Mouse (Mus musculus) kidney, postnatal 4 days (tissue): Measurements from ENCODE around the gene Slc37a4.
"Not testable (repeated sequence)": the region's sequence is repeated elsewhere in the genome, so short reads cannot be mapped to it uniquely, and the experiment has no call there.

Source experiments
- DNase-seq, 2 experiments: peaks; one replicate each; pipeline ENCODE4 v3.0.0; 2021; ENCODE audit warnings: mixed read lengths in 2 of 2

The Slc37a4 gene

DNA sequence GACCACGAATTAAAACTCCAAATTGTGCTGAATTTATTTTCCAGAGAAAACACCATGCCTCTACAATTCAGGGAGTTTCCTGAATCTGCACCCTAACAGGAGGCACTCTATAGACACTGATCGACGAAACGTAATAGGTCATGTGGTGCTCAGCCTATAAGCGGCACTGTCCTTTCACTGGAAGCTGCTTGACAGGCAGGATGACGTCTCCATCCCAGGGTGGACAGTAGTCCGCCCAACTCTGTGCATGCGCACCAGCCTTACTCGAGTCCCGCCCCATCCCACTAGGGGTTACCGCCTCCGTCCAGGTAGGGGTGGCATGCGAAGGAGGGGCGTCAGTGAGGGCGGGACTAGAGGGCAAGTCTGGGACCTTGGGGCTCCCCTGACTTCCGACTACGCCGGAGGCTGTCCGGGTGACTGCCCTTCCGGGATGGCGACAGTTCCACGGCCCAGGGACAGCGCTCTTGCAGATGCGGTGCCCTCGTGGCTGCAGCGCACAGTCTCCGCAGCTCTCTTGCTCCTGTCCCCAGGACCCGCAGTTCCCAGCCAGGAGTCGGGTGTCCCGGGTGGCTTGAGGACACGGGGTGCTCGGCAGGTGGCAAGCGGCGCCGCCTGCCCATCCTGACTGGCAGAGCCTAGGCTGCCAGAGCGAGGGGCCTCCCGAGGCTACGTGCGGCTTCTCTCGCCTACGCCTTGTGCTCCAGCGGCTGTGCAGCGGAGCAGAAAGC, at the start of gene Slc37a4:
Gene Slc37a4, plus strand, starts transcription at position 169 of the 728 bp plus-strand sequence.
- DNase-seq = peak; percentile 93 to 95

DNA sequence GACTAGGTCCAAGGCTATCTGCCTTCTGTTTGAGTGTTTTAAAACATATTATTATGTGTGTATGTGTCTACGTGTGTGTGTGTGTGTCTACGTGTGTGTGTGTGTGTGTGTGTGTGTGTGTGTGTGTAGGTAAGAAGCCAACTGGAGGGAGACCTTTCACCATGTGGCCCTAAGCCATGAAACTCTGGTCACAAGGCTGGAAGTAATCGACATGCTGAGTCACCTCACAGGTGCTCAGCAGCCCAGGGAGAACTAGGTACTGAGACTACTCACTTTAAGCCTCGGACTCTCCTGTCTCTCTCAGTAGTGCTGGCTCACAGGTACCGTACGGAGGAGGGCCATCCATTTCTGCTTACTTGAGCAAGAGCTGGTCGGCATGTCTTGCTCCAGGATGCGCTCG, 49.5 kb upstream of the Slc37a4 start:
- no peak for DNase-seq

DNA sequence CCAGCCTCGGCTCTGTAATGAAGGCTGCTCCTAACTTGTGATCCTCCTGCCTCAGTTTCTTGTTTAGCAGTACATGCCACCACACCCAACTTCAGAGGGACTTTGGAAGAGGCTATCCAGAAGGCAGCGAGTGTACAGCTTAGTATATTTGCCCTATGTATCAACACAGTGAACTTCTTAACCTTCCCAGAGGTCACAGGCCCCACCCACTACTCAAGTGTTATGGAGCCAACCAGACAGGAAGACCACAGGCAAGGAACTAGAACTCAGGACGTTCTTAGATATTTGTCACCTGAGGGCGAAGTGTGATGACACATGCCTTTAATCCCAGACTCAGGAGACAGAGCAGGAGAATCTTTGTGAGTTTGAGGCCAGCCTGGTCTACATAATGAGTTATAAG, 49.0 kb upstream of the Slc37a4 start:
- no peak for DNase-seq

DNA sequence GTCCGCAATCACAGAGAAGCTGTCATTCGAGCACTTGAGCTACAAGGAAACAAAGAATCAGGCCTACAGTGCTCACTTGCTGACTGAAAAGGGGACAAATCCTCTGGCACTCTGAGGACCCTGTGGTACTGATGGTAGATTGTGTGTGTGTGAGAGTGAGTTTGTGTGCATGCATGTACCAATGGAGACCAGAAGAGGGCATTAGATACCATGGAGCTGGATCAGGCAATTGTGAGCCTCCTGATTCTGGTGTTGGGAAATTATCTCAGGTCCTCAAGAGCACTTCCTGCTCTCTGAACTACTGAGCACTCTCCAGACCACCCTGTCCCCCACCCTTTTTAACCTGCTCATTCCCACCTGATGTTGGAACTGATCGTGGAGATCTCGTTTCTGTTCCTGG, 48.1 kb upstream of the Slc37a4 start:
- DNase-seq = no peak

DNA sequence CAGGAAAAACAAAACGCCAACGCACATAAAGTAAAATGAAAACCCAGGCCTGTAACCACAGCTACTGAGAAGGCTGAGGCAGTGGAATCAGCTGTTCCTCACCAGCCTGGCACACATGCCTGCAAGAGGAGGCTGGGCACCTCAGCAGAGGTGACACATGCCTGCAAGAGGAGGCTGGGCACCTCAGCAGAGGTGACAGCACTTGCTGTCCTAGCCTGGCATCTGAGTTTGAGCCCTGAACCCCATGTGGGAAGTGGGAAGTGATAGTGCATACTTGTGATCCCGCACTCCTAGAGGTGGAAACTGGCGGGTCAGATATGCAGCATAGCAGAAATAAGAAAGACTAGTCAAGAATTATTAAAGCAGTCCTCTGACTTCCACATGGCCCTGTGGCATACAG, 45.3 kb upstream of the Slc37a4 start:
- no peak for DNase-seq

DNA sequence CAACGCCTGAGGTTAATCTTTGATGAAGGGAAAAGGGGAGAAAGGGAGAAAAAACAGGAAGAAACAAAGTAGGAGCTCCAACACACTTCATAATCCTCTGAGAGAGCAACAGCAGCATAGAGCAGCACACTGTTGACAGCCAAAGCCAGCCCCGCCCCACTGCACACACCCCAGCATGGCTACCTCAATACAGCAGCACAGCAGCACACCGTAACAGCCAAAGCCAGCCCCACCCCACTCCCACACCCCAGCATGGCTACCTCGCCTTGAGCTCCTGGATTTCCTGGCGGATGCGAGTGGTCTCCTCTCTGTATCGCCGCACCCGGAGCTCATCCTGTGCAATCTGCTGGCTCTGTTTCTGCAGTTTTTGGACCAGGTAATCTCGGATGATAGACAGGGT, 44.3 kb upstream of the Slc37a4 start:
- DNase-seq = no peak

DNA sequence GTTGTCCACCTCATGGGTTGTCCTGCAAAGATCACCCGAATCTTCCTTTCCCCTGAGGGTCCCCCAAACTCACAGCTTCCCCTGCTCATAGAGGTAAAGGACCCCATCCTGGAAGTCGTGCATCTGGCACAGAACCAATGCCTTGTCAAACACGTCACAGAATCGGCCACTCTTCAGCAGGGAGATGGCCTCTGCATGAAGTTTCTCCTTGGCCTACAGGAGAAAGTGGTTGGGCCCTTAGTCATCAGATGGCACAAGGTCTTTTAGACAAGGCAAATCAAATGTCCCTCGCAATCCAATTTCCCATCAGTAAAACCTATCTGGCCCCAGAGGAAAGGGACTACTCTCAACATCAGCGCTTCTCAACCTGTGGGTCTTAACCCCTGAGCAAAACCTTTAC, 43.5 kb upstream of the Slc37a4 start:
- no peak for DNase-seq

DNA sequence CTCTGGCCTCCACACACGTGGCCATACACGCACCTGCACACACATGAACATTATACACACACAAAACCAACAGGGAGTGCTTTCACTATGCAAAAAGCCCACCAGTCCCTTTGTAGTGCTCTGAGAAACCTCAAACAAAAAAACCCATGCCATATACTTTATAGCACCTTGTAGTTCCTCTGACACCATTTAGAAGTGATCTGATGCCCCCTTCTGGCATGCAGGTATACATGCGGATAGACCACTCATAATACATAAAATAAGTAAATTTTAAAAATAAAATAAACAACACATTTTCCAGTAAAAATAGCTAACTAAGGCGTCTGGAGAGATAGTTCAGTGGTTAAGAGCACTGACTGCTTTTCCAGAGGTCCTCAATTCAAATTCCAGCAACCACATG, 39.4 kb upstream of the Slc37a4 start:
- DNase-seq = no peak

DNA sequence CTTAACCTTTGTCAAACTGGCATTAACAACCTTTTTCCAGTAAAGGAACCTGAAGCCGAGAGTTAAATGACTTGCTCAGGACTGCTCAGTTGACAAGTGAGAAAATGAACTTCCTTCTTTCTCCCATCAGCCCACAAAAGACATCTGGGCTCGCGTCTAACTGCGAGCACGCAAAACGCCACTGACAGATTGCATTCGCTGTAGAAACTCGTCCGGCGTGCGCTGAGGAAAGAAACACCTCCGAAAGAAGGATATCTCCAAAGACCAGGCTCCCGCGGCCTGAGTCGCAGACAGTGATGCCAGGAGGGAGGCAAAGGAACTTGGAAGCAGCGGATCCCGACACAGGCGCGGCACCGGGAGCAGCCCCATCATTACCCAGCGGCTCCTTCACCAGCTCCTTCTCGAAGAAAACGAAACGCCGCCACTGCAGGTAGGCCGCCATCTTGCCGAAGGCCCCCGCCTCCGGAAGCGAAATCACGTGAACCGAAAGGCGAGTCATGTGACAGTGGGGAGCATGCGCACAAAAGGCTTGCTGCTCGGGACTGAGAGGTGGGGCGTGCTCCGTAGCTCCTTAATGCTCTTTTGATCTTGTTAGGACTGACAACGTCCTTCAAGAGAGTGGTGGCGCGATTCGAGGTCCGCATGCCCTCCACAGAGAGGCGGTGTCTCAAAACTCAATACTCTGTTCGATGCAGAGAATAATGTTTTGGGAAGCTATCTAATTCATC, 35.3 kb upstream of the Slc37a4 start, which contains the start of gene Vps11:
Gene Vps11, minus strand, starts transcription at position 481 of the 728 bp plus-strand sequence.
- peak; percentile 97 to 98 for DNase-seq

DNA sequence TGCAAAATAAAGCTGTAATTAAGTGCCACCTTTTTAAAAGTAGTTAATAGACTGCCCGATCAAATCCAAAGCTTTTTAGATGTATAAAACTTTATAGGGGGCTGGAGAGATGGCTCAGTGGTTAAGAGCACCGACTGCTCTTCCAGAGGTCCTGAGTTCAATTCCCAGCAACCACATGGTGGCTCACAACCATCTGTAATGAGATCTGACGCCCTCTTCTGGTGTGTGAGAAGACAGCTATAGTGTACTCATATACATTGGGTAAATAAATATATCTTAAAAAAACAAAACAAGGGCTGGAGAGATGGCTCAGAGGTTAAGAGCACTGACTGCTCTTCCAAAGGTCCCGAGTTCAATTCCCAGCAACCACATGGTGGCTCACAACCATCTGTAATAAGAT, 34.7 kb upstream of the Slc37a4 start:
- not testable (repeated sequence) for DNase-seq

DNA sequence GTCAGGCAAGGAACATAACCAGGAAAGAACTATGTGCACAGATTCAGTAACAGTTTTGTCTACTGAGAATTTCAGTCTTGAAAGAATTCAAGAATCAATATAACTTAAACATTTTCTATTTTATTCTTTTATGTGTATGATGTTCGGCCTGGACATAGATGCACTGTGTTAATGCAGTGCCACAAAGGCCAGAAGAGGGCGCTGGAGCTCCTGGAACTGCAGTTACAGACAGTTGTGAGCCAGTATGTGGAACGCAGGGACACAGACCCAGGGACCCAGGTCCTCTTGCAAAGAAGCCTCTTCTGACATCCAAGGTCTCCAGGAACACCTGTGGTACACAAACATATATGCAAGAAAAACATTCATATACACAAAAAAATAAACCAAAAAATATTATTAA, 32.2 kb upstream of the Slc37a4 start:
- peak; percentile 48 to 51 for DNase-seq

DNA sequence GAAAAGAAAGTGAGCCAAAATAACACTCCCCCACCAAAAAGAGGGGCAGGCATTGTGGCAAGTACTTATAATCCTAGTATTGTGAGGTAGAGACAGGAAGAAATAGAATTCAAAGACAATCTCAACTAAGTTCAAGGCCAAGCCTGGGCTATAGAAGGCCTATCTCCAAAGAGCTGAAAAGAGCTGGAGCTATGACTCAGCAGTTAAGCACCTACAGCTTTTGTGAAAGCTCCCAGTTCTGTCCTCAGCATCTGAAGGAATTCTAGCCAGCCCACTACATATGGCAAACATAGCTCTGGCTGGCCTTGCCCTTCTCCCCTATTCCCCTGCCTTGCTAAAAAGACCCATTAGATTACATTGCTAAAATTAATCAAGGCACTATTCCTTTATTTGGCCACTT, 23.3 kb upstream of the Slc37a4 start:
- DNase-seq = no peak

DNA sequence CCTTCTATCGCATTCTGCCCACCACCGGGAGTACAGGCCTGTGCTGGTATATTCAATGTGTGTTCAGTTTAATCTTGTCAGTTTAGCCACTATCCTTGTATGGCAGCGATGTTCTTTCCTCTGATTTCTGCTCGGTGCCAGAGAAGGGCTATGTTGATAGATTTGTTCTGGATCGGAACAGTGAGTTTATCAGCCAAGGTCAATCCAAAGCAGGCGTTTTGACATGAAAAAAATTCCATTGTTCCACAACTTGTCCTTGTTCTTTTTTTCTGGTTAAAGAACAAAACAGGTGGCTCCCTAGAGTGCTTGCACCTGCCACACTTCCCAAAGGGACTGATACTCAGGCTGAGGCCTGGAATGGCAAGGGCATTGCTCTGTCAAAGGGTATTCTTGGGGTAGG, 20.5 kb upstream of the Slc37a4 start:
- no peak for DNase-seq

DNA sequence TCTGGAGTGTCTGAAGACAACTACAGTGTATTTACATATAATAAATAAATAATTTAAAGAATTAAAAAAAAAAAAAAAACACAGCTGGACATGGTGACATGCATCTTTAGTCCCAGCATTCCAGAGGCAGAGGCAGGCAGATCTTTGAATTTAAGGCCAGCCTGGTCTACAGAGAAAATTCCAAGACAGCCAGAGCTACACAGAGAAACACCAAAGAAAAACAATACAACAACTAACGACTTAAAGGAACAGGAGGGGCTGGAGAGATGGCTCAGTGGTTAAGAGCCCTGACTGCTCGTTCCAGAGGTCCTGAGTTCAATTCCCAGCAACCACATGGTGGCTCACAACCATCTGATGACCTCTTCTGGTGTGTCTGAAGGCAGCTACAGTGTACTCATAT, 19.3 kb upstream of the Slc37a4 start:
- not testable (repeated sequence) for DNase-seq

DNA sequence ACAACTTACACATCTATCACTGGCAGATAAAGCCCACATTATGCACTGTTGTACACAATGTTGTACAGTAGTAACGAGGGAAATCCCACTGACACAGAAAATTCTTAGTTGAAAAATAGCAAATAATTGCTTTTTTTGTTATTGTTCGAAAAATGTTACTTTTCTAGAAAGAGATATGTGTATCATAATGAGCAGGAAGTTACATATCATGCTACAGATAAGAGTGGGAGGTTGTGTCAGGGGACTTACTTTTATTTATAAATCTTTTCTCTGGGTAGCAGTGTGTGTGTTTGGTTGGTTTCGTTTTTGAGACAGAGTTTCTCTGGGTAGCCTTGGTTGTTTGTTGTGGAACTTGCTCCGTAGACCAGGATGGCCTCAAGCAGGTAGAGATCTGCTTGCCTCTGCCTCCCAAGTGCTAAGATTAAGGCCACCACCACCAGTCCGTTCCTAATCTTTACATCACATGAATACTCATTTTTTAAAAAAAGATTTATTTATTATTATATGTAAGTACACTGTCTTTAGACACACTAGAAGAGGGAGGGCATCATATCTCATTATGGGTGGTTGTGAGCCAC, 18.4 kb upstream of the Slc37a4 start:
- no peak for DNase-seq

DNA sequence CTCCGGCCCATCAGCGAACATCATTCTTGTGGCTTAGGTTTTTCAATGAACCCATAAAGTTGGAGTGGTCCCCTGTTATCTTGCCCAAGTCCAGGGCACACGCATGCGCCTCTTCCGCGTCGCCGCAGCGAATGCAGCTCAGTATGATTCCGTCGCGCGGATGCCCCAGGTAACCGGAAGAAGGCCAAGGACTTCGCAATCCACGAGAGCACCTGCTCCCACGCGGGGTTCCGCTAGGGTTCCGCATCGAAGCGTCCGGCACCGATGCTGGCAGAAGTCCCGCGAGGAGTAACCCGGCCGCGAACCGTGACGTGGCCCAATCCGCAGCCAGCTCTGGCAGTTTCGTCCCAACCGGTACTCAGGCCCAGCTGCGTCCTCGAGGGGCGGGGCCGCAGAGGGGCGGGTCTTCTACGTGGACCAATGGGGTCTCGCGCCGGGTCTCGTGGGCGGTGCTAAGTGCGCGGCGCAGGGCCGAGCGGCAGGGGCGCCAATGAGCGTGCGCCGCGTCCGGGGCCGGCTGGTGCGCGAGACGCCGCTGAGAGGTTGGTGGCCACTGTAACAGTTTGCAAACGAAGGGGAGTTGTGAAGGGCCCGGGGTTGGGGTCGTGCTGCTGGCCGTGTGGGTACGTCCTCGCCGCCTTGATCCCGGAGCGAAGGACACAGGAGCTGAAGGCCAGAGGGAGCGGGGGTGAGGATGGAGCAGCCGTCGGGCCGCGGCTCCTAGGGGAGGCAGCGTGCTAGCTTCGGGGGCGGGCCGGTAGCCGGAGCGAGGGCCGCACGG, 17.4 kb upstream of the Slc37a4 start, which contains the start of gene Hyou1:
Gene Hyou1, plus strand, starts transcription at position 437 of the 781 bp plus-strand sequence.
- peak; percentile 99 for DNase-seq

DNA sequence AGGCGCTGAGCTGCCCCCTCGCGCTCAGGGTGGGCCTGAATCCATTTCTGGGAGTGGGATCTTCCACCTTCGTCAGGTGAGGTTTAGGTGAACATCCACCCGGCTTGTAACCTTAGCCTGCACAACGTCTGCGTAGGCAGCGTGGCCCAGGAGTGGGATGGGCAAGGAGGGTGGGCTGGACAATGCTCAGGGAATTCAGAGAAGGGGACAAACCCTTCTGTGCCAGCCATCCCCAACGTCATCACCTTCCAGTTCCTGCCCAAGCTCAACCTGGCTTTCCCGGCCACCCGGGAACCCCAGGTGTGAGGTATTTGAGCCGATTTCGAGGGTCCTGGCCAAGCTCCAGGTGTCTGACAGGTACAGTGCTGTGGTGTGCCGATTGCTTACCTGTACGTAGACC, 16.8 kb upstream of the Slc37a4 start:
- no peak for DNase-seq

DNA sequence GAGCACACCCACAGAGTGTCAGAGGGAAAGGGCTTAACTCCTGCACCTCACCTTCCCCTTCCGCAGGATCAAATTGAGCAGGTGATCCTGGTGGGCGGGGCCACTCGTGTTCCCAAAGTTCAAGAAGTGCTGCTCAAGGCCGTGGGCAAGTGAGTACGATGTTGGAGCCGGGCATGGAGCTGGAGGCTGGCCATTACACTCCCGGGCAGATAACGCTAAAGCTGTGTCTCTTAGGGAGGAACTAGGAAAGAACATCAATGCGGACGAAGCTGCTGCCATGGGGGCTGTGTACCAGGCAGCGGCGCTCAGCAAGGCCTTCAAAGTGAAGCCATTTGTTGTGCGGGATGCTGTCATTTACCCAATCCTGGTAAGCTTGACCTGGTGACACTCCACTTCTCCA, 12.1 kb upstream of the Slc37a4 start:
- no peak for DNase-seq

DNA sequence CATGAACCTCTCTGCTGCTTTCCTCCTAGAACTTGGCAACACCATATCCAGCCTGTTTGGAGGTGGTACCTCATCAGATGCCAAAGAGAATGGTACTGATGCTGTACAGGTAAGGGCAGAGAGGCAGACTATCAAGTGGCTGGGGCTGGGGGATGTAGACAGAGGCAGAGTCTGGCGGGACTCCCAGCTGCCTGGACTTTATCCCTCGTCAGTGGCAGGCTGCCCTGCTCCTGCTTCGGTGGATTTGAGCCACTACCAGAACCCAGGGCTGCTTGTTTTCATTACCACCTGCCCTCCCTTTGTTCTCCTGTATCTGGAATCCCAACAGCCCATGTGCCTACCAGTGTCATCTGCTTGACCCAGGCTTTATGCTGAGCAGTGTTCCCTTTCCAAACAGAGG, 9.4 kb upstream of the Slc37a4 start:
- DNase-seq = no peak

DNA sequence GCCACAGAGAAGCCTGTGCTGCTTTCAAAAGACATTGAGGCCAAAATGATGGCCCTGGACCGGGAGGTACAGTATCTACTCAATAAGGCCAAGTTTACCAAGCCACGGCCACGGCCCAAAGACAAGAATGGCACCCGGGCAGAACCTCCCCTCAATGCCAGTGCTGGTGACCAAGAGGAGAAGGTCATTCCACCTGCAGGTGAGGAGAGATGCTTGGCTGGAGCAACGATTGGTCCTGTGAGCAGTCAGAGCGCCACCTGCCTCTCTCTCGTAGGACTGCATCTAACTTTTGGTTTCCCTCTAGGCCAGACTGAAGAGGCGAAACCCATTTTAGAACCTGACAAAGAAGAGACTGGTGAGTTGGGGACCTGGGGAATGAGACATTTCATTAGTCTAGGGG, 7.4 kb upstream of the Slc37a4 start:
- DNase-seq = peak; percentile 68 to 76

DNA sequence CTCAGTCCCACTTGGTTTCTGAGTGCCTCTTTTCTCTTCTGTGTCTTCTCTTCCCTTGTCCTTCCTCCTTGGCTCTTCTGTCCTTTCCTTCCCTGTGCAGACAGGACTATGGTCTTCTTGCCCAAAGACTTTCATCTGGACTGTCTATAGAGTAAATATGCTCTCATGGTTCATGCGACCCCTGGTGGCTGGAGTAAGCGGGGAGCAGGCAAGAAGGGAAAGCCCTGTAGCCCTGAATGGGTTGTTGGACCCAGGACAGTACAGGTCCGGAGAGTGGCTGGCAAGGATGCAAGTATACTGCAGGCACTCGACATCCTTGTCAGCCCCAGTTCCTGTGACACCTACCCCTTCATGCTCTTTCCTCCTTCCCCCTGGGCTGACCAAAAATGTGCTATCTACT, 5.2 kb upstream of the Slc37a4 start:
- DNase-seq = peak; percentile 90 to 91

DNA sequence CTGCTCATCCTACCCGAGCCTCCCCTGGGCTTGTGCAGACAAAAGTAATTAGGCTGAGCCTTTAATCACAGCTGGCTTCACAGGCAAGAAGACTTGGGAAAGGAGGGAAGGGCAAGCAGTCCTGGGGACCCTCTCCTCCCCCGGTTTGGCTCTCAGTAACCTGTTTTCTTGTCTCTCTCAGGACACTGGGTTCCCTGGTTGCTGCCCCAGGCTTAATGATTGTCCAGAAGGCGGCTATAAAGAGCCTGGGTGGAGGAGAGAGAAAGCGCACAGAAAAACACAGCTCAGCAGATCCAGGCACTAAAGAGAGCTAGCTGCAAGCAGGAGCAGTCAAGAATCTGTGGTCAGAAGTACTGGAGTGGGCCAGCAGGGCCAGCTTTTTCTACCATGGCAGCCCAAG, 1.4 kb downstream of the Slc37a4 start:
- DNase-seq = peak; percentile 63 to 77

DNA sequence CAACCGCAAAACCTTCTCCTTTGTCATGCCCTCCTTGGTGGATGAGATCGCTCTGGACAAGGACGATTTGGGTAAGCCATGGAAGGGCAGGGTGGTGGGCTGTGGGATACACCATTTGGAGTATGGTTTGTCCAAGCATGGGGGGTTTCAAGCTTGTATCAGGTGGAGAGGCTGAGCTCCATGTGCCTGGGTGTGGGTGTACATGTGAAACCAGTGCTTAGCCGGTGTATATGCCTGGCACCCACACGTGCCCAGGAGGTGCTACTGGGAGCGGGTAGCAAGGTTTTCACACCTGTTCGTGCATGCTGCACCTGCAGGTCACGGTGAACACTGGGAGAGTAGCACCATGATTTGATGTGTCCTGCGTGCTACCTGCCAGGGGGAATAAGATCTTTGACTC, 1.9 kb downstream of the Slc37a4 start:
- DNase-seq = no peak
